9 mouse cellular contexts compared by ENCODE assay signal in genomic region chr4:134252911-134253721, GRCm38 (mm10). TPM values are rescaled to one million over a fixed set of nuclear protein-coding genes. Genes with fewer than 3 reads are reported as not detected.
A peak's percentile ranks its signal among the peaks of the same experiment; 100 is the strongest.
DNase-seq lines count a peak whose midpoint lies in the region; ATAC-seq and TF ChIP-seq lines count a peak whose summit lies in the region.
"Had no signal": no experiment of that assay in that cellular context is flagged by ENCODE, and none has a peak within 500 bp of the region (broad histone marks: within the 10 kb centered on the region; RNA-seq: fewer than 3 reads in every experiment).

No protein-coding gene starts in this region.

- TF ChIP-seq POLR2A in spleen, adult 2 months (IDR thresholded peaks at IDR 0.05; ENCODE audit: low read depth, low read length) = no peak

- peaks cover 5% of the 10 kb centered on the region for H3K4me1 ChIP-seq in spleen, adult 2 months (ENCODE audit: control insufficient read depth, insufficient read depth, insufficient read length)
- peaks cover 79% of the 10 kb centered on the region for H3K4me1 ChIP-seq in hindbrain, embryonic 12.5 days
- peaks cover 65% of the 10 kb centered on the region for H3K4me1 ChIP-seq in limb, embryonic 15.5 days
- peaks cover 30% of the 10 kb centered on the region for H3K4me1 ChIP-seq in stomach, embryonic 16.5 days (ENCODE audit: control insufficient read depth, insufficient read depth, low read length)

- no peak for ATAC-seq in hindbrain, embryonic 12.5 days (ENCODE audit: low FRiP score)
- no peak for ATAC-seq in limb, embryonic 15.5 days (ENCODE audit: insufficient number of reproducible peaks, low FRiP score, low TSS enrichment, low read depth)
- no peak for ATAC-seq in stomach, embryonic 16.5 days (ENCODE audit: insufficient read depth, low FRiP score)
- ATAC-seq in granulocyte monocyte progenitor cell, adult 5-6 weeks (replicated peaks; ENCODE audit: poor library complexity, severe bottlenecking) = no peak

- DNase-seq in spleen, adult 2 months (ENCODE audit: low read depth in 1 of 2, low spot score in 2 of 2) = no peak
- no peak for DNase-seq in spleen, postnatal 10 days (ENCODE audit: low spot score in 2 of 2)
- DNase-seq in thymus, postnatal 36 days = no peak
- DNase-seq in left cerebral cortex, adult 8-10 months (ENCODE audit: low spot score in 2 of 2) = no peak

- H3K27ac ChIP-seq in spleen, adult 2 months (ENCODE audit: insufficient read depth, low read length) = peak overlapping the region; percentile 24; the same call in 1 of the 2 replicates
- H3K27ac ChIP-seq in hindbrain, embryonic 12.5 days = no peak overlapping the region
- no peak overlapping the region for H3K27ac ChIP-seq in limb, embryonic 15.5 days
- no peak overlapping the region for H3K27ac ChIP-seq in stomach, embryonic 16.5 days (ENCODE audit: low read length)

- no peaks in the 10 kb centered on the region for H3K9me3 ChIP-seq in hindbrain, embryonic 12.5 days (replicated peaks)
- no peaks in the 10 kb centered on the region for H3K9me3 ChIP-seq in limb, embryonic 15.5 days
- no peaks in the 10 kb centered on the region for H3K9me3 ChIP-seq in stomach, embryonic 16.5 days (replicated peaks; ENCODE audit: control insufficient read depth, low read length)

- WGBS in spleen, adult 2 months = 38% methylated on average over 15 of the region's 15 CpGs
- 4% methylated on average over 15 of the region's 15 CpGs for WGBS in hindbrain, embryonic 12.5 days
- WGBS in limb, embryonic 15.5 days = 23% methylated on average over 15 of the region's 15 CpGs
- WGBS in stomach, embryonic 16.5 days = 30% methylated on average over 15 of the region's 15 CpGs

- 0 out of 2 replicates have a peak overlapping the region, but pooled peaks have one; percentile 29 for H3K9ac ChIP-seq in hindbrain, embryonic 12.5 days
- no peak overlapping the region for H3K9ac ChIP-seq in limb, embryonic 15.5 days
- H3K9ac ChIP-seq in stomach, embryonic 16.5 days (ENCODE audit: low read length) = peak overlapping the region; percentile 55

- no peak for TF ChIP-seq CTCF in spleen, adult 2 months (IDR thresholded peaks at IDR 0.05; ENCODE audit: extremely low read depth, insufficient read depth, insufficient read length, insufficient replicate concordance)

- H3K27me3 ChIP-seq in spleen, adult 2 months (ENCODE audit: control insufficient read depth, insufficient read depth, low read length) = peaks cover 25% of the 10 kb centered on the region
- H3K27me3 ChIP-seq in hindbrain, embryonic 12.5 days = peaks cover 81% of the 10 kb centered on the region
- H3K27me3 ChIP-seq in limb, embryonic 15.5 days = peaks cover 82% of the 10 kb centered on the region
- peaks cover 51% of the 10 kb centered on the region for H3K27me3 ChIP-seq in stomach, embryonic 16.5 days (ENCODE audit: control insufficient read depth, insufficient read depth, low read length)

- H3K4me2 ChIP-seq in hindbrain, embryonic 12.5 days (replicated peaks) = peak overlapping the region; percentile 89
- peak overlapping the region; percentile 19 for H3K4me2 ChIP-seq in limb, embryonic 15.5 days
- H3K4me2 ChIP-seq in stomach, embryonic 16.5 days (ENCODE audit: low read depth, low read length) = peak overlapping the region; percentile 99

- no peaks in the 10 kb centered on the region for H3K36me3 ChIP-seq in spleen, adult 2 months (ENCODE audit: control insufficient read depth, insufficient read depth, low read length)
- H3K36me3 ChIP-seq in hindbrain, embryonic 12.5 days = no peaks in the 10 kb centered on the region
- no peaks in the 10 kb centered on the region for H3K36me3 ChIP-seq in limb, embryonic 15.5 days
- no peaks in the 10 kb centered on the region for H3K36me3 ChIP-seq in stomach, embryonic 16.5 days (ENCODE audit: control insufficient read depth, insufficient read depth, low read length)

- H3K4me3 ChIP-seq in spleen, adult 2 months (ENCODE audit: extremely low read depth, insufficient read depth, insufficient read length) = 0 out of 2 replicates have a peak overlapping the region, but pooled peaks have one; percentile 9
- H3K4me3 ChIP-seq in hindbrain, embryonic 12.5 days = peak overlapping the region; percentile 56
- peak overlapping the region; percentile 52 for H3K4me3 ChIP-seq in limb, embryonic 15.5 days
- H3K4me3 ChIP-seq in stomach, embryonic 16.5 days (replicated peaks; ENCODE audit: low read length) = peak overlapping the region; percentile 55

RNA-seq across cellular contexts. Expression of gene Grrp1, which starts 0.8 kb away (rescaled TPM):
- 6.9 and 10.2 TPM in 2 replicates for polyA plus RNA-seq in spleen, adult 2 months (2012; rRNA removed)
- polyA plus RNA-seq in hindbrain, embryonic 12.5 days (2016; fragmentation: Nextera tagmentation; extraction: Ambion mirVana) = 8.5 and 8.9 TPM in 2 replicates
- 5.8 and 7.8 TPM in 2 replicates for polyA plus RNA-seq in limb, embryonic 15.5 days (2015; fragmentation: Nextera tagmentation; extraction: Ambion mirVana)
- 3.2 and 3.5 TPM in 2 replicates for polyA plus RNA-seq in stomach, embryonic 16.5 days (2015; fragmentation: Nextera tagmentation; extraction: Ambion mirVana)
- total RNA-seq in left cerebral cortex, adult 8-10 months (2022) = 1 to 10 TPM; 2.6 to 4.3 (median 3.5) TPM
- total RNA-seq in granulocyte monocyte progenitor cell, adult 5-6 weeks (2014; fragmentation: Nextera tagmentation) = not detected in 2 replicates
- total RNA-seq in granulocyte monocyte progenitor cell, adult 5-6 weeks (2017) = not detected in 2 replicates

RNA-seq across cellular contexts. Expression of gene Gm30191, which starts 6.4 kb away (rescaled TPM):
- not detected in 2 replicates for polyA plus RNA-seq in spleen, adult 2 months (2012; rRNA removed)
- polyA plus RNA-seq in hindbrain, embryonic 12.5 days (2016; fragmentation: Nextera tagmentation; extraction: Ambion mirVana) = 0.35 and 0.39 TPM in 2 replicates
- not detected in 2 replicates for polyA plus RNA-seq in limb, embryonic 15.5 days (2015; fragmentation: Nextera tagmentation; extraction: Ambion mirVana)
- not detected in 2 replicates for polyA plus RNA-seq in stomach, embryonic 16.5 days (2015; fragmentation: Nextera tagmentation; extraction: Ambion mirVana)
- not detected for total RNA-seq in left cerebral cortex, adult 8-10 months (2022)
- not detected in 2 replicates for total RNA-seq in granulocyte monocyte progenitor cell, adult 5-6 weeks (2014; fragmentation: Nextera tagmentation)
- not detected in 2 replicates for total RNA-seq in granulocyte monocyte progenitor cell, adult 5-6 weeks (2017)
- polyA plus RNA-seq: gonadal fat pad, adult 2 months had no signal

RNA-seq across cellular contexts. Expression of gene Zfp593, which starts 7.7 kb away (rescaled TPM):
- polyA plus RNA-seq in spleen, adult 2 months (2012; rRNA removed) = 7.4 and 11.5 TPM in 2 replicates
- polyA plus RNA-seq in hindbrain, embryonic 12.5 days (2016; fragmentation: Nextera tagmentation; extraction: Ambion mirVana) = 18.3 TPM in 2 replicates
- 14.3 and 15.8 TPM in 2 replicates for polyA plus RNA-seq in limb, embryonic 15.5 days (2015; fragmentation: Nextera tagmentation; extraction: Ambion mirVana)
- 12.9 and 13.0 TPM in 2 replicates for polyA plus RNA-seq in stomach, embryonic 16.5 days (2015; fragmentation: Nextera tagmentation; extraction: Ambion mirVana)
- 10 to 100 TPM; 10.9 to 12.1 (median 11.3) TPM for total RNA-seq in left cerebral cortex, adult 8-10 months (2022)
- 13.4 and 16.2 TPM in 2 replicates for total RNA-seq in granulocyte monocyte progenitor cell, adult 5-6 weeks (2014; fragmentation: Nextera tagmentation)
- 9.4 and 18.7 TPM in 2 replicates for total RNA-seq in granulocyte monocyte progenitor cell, adult 5-6 weeks (2017)

RNA-seq across cellular contexts. Expression of gene E130218I03Rik, which starts 9.7 kb away (rescaled TPM):
- not detected in 2 replicates for polyA plus RNA-seq in spleen, adult 2 months (2012; rRNA removed)
- 0.31 and 0.66 TPM in 2 replicates for polyA plus RNA-seq in hindbrain, embryonic 12.5 days (2016; fragmentation: Nextera tagmentation; extraction: Ambion mirVana)
- 0.22 TPM in 1 of 2 replicates, not detected in the other for polyA plus RNA-seq in limb, embryonic 15.5 days (2015; fragmentation: Nextera tagmentation; extraction: Ambion mirVana)
- 0.26 and 0.45 TPM in 2 replicates for polyA plus RNA-seq in stomach, embryonic 16.5 days (2015; fragmentation: Nextera tagmentation; extraction: Ambion mirVana)
- total RNA-seq in left cerebral cortex, adult 8-10 months (2022) = not detected
- total RNA-seq in granulocyte monocyte progenitor cell, adult 5-6 weeks (2014; fragmentation: Nextera tagmentation) = not detected in 2 replicates
- 0.21 and 0.22 TPM in 2 replicates for total RNA-seq in granulocyte monocyte progenitor cell, adult 5-6 weeks (2017)

RNA-seq across cellular contexts. Expression of gene Cnksr1, which starts 14.9 kb away (rescaled TPM):
- 0.26 TPM in 2 replicates for polyA plus RNA-seq in spleen, adult 2 months (2012; rRNA removed)
- 0.46 and 1.3 TPM in 2 replicates for polyA plus RNA-seq in hindbrain, embryonic 12.5 days (2016; fragmentation: Nextera tagmentation; extraction: Ambion mirVana)
- 3.6 and 3.9 TPM in 2 replicates for polyA plus RNA-seq in limb, embryonic 15.5 days (2015; fragmentation: Nextera tagmentation; extraction: Ambion mirVana)
- 10.7 and 13.4 TPM in 2 replicates for polyA plus RNA-seq in stomach, embryonic 16.5 days (2015; fragmentation: Nextera tagmentation; extraction: Ambion mirVana)
- under 1 TPM in 3 of 4 experiments, not detected in 1; 0.36 to 0.74 (median 0.57) TPM for total RNA-seq in left cerebral cortex, adult 8-10 months (2022)
- not detected in 2 replicates for total RNA-seq in granulocyte monocyte progenitor cell, adult 5-6 weeks (2014; fragmentation: Nextera tagmentation)
- not detected in 2 replicates for total RNA-seq in granulocyte monocyte progenitor cell, adult 5-6 weeks (2017)

Comparison
In these comparisons a context has a peak if more than half of its experiments do, and no peak if none do; other contexts are left out.
1. H3K4me2 ChIP-seq: peak in every context shown above with its lines; median percentile 99 in stomach, embryonic 16.5 days; 89 in hindbrain, embryonic 12.5 days; 19 in limb, embryonic 15.5 days.